Mouse (Mus musculus) kidney, postnatal 0 days (tissue): ENCODE measurements around the gene Rgs8. TPM values are rescaled to one million over a fixed set of nuclear protein-coding genes. Genes with fewer than 3 reads are reported as not detected.

ENCODE experiments used
- ATAC-seq: fragments of 200-750 bp; cut with Nextera tagmentation; replicated peaks from 2 replicates; pipeline ENCODE4 v1.8.0; 2017; ENCODE audit warnings: low read depth, moderate number of reproducible peaks, moderate TSS enrichment, moderate library complexity; ENCODE audit not compliant: low FRiP score
- DNase-seq: peaks from one replicate; pipeline ENCODE4 v3.0.0-alpha.2; 2016; ENCODE audit warnings: low spot score
- H3K27ac ChIP-seq: fragments of 300-500 bp; sonication (generic); 2 replicates; pipeline ENCODE4 v1.5.1; 2014; ENCODE audit warnings: mild to moderate bottlenecking
- H3K27me3 ChIP-seq: fragments of 300-500 bp; sonication (generic); 2 replicates; pipeline ENCODE4 v1.6.1; 2014; ENCODE audit warnings: low read length, mixed read lengths; ENCODE audit not compliant: insufficient read depth
- H3K36me3 ChIP-seq: fragments of 300-500 bp; sonication (generic); 2 replicates; pipeline ENCODE4 v1.6.1; 2014; ENCODE audit warnings: low read length, mixed read lengths; ENCODE audit not compliant: insufficient read depth
- H3K4me1 ChIP-seq: fragments of 300-500 bp; sonication (generic); replicated peaks from 2 replicates; pipeline ENCODE4 v1.6.1; 2014; ENCODE audit warnings: antibody characterized with exemption, low read length, mixed read lengths; ENCODE audit not compliant: insufficient read depth
- H3K4me2 ChIP-seq: fragments of 300-500 bp; sonication (generic); 2 replicates; pipeline ENCODE4 v1.6.1; 2014; ENCODE audit warnings: mild to moderate bottlenecking, low read length, moderate library complexity, mixed read lengths
- H3K4me3 ChIP-seq: fragments of 300-500 bp; sonication (generic); replicated peaks from 2 replicates; pipeline ENCODE4 v1.5.1; 2014; ENCODE audit warnings: low read depth, low read length
- H3K9ac ChIP-seq: fragments of 300-500 bp; sonication (generic); 2 replicates; pipeline ENCODE4 v1.6.1; 2014; ENCODE audit warnings: low read depth, low read length
- H3K9me3 ChIP-seq: fragments of 300-500 bp; sonication (generic); replicated peaks from 2 replicates; pipeline ENCODE4 v1.6.1; 2016; ENCODE audit warnings: low read length, inconsistent platforms, mixed read lengths
- CTCF ChIP-seq: IDR thresholded peaks from 2 replicates; pipeline ENCODE4 v1.5.1; 2016; ENCODE audit warnings: antibody characterized with exemption, low read depth, mild to moderate bottlenecking, moderate library complexity
- WGBS: fragments of 180-500 bp; shearing (Covaris S2); extraction: QIAGEN DNeasy Blood & Tissue Kit; methylation state at CpG from one replicate; pipeline ENCODE4 v1.1.7; 2014; 5-methylcytosine and 5-hydroxymethylcytosine counted together
- polyA plus RNA-seq: library from polyadenylated mRNA; unstranded; fragments of >200 nt; fragmentation: Nextera tagmentation; extraction: Ambion mirVana; gene quantifications from 2 replicates; pipeline ENCODE4 v1.2.1, GENCODE M21; 2015

Gene Rgs8
- polyA plus RNA-seq, 1 experiment from 2014 or later: 0.03 TPM

DNA sequence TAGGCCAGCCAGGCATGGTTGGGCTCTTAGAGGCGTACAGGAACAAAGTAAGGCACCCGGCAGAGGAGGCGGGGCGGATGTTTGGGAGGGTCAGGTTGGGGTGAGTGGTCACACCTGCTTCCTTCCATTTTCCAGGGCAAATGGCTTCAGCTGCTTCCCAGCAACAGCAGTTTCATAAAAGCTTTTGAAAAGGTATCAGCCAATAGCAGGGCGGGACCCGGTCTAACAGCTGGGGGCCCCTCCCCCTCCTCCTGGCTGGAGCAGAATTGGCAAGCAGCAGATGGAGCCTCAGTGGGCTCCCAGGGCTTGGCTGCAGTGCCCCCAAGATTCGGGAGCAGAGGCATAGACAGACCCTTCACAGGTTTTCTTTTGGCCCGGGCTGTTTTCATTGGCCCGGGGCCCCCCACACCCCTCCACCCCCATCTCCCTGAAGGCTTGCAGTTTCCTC lies 11.3 kb upstream of the Rgs8 start:
- Histone ChIP-seq H3K9me3 (no peaks in the 10 kb centered on the region), H3K9ac (no peak overlapping the region), H3K4me1 (peaks cover 15% of the 10 kb centered on the region), H3K27ac (peak overlapping the region; percentile 82), H3K27me3 (no peaks in the 10 kb centered on the region), H3K36me3 (no peaks in the 10 kb centered on the region), H3K4me3 (no peak overlapping the region), H3K4me2 (peak overlapping the region; percentile 51)
- WGBS: 3% methylated on average over 9 of the region's 9 CpGs
- DNase-seq (peak; percentile 71), ATAC-seq (peak; percentile 78)
- no peak for TF ChIP-seq CTCF

DNA sequence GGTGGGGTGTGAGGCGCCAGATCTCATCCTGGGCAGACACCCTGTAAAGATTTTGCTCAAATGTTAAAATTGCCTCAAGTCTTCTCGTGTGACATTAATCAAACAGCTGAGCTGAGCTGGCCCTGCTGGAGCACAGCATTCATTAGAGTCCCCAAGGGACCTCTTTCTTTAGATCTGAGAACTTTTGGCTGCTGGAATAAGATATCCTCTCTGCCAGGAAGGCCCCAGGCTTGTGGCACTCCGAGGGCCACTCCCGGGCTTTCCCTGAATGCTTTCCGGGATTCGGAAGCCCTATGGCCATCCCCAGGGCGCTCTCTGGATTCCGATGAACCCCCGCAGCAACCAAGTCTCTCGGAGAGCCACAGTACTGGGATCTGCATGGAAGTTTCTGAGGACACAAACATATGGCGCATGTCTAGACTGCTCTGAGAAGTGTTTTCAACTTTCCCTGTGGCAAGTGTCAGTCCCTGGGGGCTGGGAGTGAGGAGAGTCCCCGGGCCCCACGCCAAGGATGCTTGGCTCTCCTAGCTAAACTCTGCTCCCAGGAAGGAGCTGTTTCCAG lies 10.8 kb upstream of the Rgs8 start:
- Histone ChIP-seq H3K4me1 (peaks cover 15% of the 10 kb centered on the region), H3K9ac (no peak overlapping the region), H3K4me3 (no peak overlapping the region), H3K9me3 (no peaks in the 10 kb centered on the region), H3K27ac (peak overlapping the region; percentile 82), H3K4me2 (peak overlapping the region; percentile 51), H3K27me3 (no peaks in the 10 kb centered on the region), H3K36me3 (no peaks in the 10 kb centered on the region)
- DNase-seq: peak; percentile 81
- ATAC-seq: peak; percentile 54
- TF ChIP-seq CTCF: no peak
- 7% methylated on average over 13 of the region's 13 CpGs for WGBS

DNA sequence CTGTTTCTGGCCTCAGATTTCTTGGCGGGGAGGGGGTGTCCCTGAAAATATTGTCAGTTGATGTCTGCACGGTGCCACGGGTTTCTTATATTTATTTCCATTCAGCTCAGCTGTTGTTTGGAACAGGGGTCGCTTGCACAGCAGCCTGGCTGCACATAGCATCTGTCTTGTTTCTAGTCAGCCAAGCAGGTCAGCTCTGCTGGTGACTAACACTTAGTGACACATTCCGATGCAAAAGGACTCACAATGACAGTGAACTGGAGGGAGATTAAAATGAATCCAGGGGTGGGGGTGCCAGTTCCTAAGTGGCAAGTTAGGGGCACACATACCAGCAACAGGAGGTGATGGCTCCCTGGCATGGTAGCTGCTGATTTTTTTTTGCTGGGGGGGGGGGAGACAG lies 849 bp downstream of the Rgs8 start:
- DNase-seq (no peak), ATAC-seq (no peak)
- no peaks in the 10 kb centered on the region for H3K36me3 ChIP-seq
- 12% methylated on average over 5 of the region's 5 CpGs for WGBS
- H3K9me3 ChIP-seq: no peaks in the 10 kb centered on the region
- 0 out of 2 replicates have a peak, but pooled peaks cover 4% of the 10 kb centered on the region for H3K4me1 ChIP-seq
- H3K9ac ChIP-seq: no peak overlapping the region
- H3K4me3 ChIP-seq: peak overlapping the region; percentile 15; the same call in 1 of the 2 replicates
- H3K27me3 ChIP-seq: peaks cover 10% of the 10 kb centered on the region; the same call in 1 of the 2 replicates
- H3K4me2 ChIP-seq: peak overlapping the region; percentile 48; the same call in 1 of the 2 replicates
- TF ChIP-seq CTCF: no peak
- no peak overlapping the region for H3K27ac ChIP-seq

DNA sequence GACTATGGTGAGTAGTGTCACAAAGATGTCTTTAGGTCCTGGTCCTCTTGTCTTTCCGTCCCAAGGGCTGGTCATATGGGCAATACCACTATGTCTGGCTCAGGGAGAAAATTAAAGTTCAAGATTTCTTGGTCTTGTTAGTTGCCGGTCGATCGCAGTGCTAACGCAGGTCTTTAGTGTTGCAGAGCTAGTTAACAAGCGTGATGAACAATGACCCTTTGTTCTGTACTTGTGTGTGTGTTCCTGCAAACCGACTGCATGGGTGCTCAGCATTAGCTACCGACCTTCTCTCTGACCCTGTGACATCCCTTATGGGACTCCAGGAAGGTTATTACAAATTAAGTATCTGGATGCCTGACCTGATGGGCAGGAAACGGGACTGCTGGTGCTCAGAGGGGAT lies 6.8 kb downstream of the Rgs8 start:
- H3K27ac ChIP-seq: no peak overlapping the region
- no peak overlapping the region for H3K4me2 ChIP-seq
- TF ChIP-seq CTCF: no peak
- ATAC-seq: no peak
- H3K4me3 ChIP-seq: no peak overlapping the region
- no peaks in the 10 kb centered on the region for H3K36me3 ChIP-seq
- DNase-seq: no peak
- H3K4me1 ChIP-seq: peaks cover 8% of the 10 kb centered on the region
- no peaks in the 10 kb centered on the region for H3K9me3 ChIP-seq
- 60% methylated on average over 9 of the region's 9 CpGs for WGBS
- H3K27me3 ChIP-seq: peaks cover 3% of the 10 kb centered on the region; the same call in 1 of the 2 replicates
- no peak overlapping the region for H3K9ac ChIP-seq

DNA sequence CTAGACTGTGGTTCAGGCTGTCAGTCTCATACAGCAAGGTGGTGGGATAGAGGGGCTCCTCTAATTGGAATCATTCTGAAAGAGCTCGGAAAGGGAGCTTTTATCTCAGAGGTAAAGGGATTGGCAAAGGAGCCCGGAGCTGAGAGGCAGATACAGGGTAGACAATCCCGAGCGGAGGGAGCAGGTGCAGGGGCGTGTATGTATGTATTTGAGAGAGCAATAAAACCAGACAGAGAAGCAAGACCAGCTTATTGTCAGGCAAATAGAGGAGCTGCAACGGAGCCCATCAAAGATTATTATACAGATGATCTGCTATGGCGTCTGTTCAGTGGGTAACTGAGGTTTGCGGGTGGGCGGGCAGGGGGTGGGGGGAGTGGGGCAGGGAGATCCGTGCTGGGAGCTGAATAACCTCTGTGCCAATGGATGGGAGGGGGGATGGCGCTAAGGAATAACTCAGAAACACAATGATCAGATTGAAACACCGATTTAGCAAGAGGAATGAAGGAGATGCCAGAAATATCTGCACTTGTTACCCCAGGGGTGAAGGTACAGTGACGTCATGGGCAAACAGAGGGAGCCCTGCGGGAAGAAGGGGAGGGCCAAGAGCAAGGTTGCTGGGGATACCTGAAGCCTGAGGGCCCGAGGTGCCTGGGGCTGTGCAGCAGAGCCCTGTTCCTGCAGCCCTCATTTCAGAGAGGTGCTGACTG lies 8.3 kb downstream of the Rgs8 start:
- Histone ChIP-seq H3K4me2 (no peak overlapping the region), H3K27me3 (peaks cover 3% of the 10 kb centered on the region; the same call in 1 of the 2 replicates), H3K27ac (no peak overlapping the region), H3K9ac (no peak overlapping the region), H3K36me3 (no peaks in the 10 kb centered on the region), H3K4me1 (peaks cover 8% of the 10 kb centered on the region), H3K4me3 (no peak overlapping the region), H3K9me3 (no peaks in the 10 kb centered on the region)
- DNase-seq (no peak), ATAC-seq (no peak)
- WGBS: 34% methylated on average over 15 of the region's 15 CpGs
- no peak for TF ChIP-seq CTCF

DNA sequence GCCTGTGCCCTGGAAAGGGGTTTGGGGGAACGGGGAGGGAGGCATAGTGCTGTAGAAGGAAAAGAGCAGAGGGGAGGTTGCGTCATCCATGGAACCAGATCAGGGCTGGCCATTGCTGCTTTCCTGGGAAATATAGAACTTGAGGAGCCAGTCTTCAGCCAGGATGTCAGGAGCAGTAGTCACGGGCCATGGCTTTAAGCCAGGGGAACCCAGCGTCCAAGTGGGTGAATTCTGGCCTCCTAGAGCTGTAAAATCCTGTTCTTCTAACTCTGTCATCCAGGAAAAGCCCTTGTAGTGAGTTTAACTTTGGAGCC lies 8.8 kb downstream of the Rgs8 start:
- H3K9me3 ChIP-seq: no peaks in the 10 kb centered on the region
- H3K4me2 ChIP-seq: no peak overlapping the region
- no peak overlapping the region for H3K27ac ChIP-seq
- H3K27me3 ChIP-seq: peaks cover 3% of the 10 kb centered on the region; the same call in 1 of the 2 replicates
- WGBS: 38% methylated on average over 4 of the region's 4 CpGs
- H3K4me1 ChIP-seq: peaks cover 8% of the 10 kb centered on the region
- H3K9ac ChIP-seq: no peak overlapping the region
- no peak overlapping the region for H3K4me3 ChIP-seq
- ATAC-seq (0 out of 2 replicates have a peak, but pooled peaks have one; percentile 40), DNase-seq (no peak)
- TF ChIP-seq CTCF: no peak
- H3K36me3 ChIP-seq: no peaks in the 10 kb centered on the region
